Mouse (Mus musculus) midbrain, embryonic 11.5 days (tissue): ENCODE results near the gene C8a. TPM values are rescaled to one million over a fixed set of nuclear protein-coding genes. Genes with fewer than 3 reads are reported as not detected.
A peak's percentile ranks its signal among the peaks of the same experiment; 100 is the strongest.

Source experiments
- ATAC-seq: fragments of 200-750 bp; cut with Nextera tagmentation; 2 replicates; pipeline ENCODE4 v1.8.0; 2017; ENCODE audit warnings: moderate TSS enrichment, moderate library complexity; ENCODE audit not compliant: low FRiP score
- DNase-seq: peaks from one replicate; pipeline ENCODE4 v3.0.0; 2015; ENCODE audit warnings: low spot score; ENCODE audit errors: missing footprints
- H3K27ac ChIP-seq: fragments of 300-500 bp; sonication (generic); 2 replicates; pipeline ENCODE4 v1.5.1; 2014; ENCODE audit warnings: low read depth, low read length
- H3K27me3 ChIP-seq: fragments of 300-500 bp; sonication (generic); 2 replicates; pipeline ENCODE4 v1.6.1; 2014; ENCODE audit warnings: mild to moderate bottlenecking, low read length, moderate library complexity, mixed read lengths; ENCODE audit not compliant: control insufficient read depth, insufficient read depth
- H3K36me3 ChIP-seq: fragments of 300-500 bp; sonication (generic); 2 replicates; pipeline ENCODE4 v1.6.1; 2014; ENCODE audit warnings: mild to moderate bottlenecking, low read length, moderate library complexity, mixed read lengths; ENCODE audit not compliant: control insufficient read depth, insufficient read depth
- H3K4me1 ChIP-seq: fragments of 300-500 bp; sonication (generic); 2 replicates; pipeline ENCODE4 v1.6.1; 2014; ENCODE audit warnings: low read length; ENCODE audit not compliant: control insufficient read depth, insufficient read depth
- H3K4me2 ChIP-seq: fragments of 300-500 bp; sonication (generic); 2 replicates; pipeline ENCODE4 v1.6.1; 2014; ENCODE audit warnings: mild to moderate bottlenecking, moderate library complexity
- H3K4me3 ChIP-seq: fragments of 300-500 bp; sonication (generic); 2 replicates; pipeline ENCODE4 v1.5.1; 2014; ENCODE audit warnings: low read depth, low read length
- H3K9ac ChIP-seq: fragments of 300-500 bp; sonication (generic); 2 replicates; pipeline ENCODE4 v1.6.1; 2014; ENCODE audit warnings: low read length
- H3K9me3 ChIP-seq: fragments of 300-500 bp; sonication (generic); 2 replicates; pipeline ENCODE4 v1.6.1; 2016; ENCODE audit warnings: low read length; ENCODE audit not compliant: control insufficient read depth
- WGBS: fragments of 180-500 bp; shearing (Covaris S2); extraction: QIAGEN DNeasy Blood & Tissue Kit; methylation state at CpG from one replicate; pipeline ENCODE4 v1.1.7; 2014; 5-methylcytosine and 5-hydroxymethylcytosine counted together
- polyA plus RNA-seq: library from polyadenylated mRNA; unstranded; fragments of >200 nt; fragmentation: Nextera tagmentation; extraction: Ambion mirVana; gene quantifications from 2 replicates; pipeline ENCODE4 v1.2.1, GENCODE M21; 2014

The C8a gene
- polyA plus RNA-seq, 1 experiment from 2014 or later, result not detected

DNA sequence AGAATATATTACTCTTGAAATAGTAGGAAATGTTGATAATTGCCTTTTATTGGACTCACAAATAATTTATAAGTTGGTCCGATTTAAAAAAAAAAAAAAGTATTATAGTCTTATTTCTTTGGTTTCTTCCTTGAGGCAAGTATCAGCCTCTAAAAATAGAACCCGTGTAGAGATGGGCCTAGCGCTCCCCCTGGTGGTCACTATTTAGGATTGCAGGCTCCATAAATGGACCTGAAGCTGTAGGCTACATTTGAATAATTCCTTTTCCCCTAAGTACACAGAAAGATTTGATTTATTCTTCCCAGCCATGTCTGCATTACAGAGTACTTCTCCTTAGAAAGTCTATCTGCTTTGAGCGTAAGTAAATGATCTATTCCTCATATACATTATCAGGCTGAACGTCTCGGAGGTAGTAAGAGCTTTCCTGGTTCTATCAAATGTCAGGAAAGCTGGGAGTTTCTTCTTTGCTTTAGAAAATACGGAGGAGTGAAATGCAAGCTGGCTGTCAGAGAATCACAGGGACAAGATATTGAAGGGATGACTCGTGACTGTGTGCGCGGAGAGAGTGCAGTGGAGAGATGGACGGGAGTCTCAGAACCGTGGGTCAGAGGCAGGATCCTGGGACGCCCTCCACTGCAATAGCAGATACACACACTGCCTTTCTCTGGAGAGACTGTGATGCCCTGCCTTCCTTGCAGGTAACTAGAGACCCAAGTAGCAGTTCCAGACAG, 18.0 kb upstream of the C8a start:
- Histone ChIP-seq H3K27me3 (no peaks in the 10 kb centered on the region), H3K4me3 (no peak overlapping the region), H3K9me3 (no peaks in the 10 kb centered on the region), H3K27ac (no peak overlapping the region), H3K9ac (no peak overlapping the region), H3K4me2 (no peak overlapping the region), H3K36me3 (no peaks in the 10 kb centered on the region), H3K4me1 (0 out of 2 replicates have a peak, but pooled peaks cover 1% of the 10 kb centered on the region)
- 58% methylated on average over 13 of the region's 13 CpGs for WGBS
- peak; percentile 91 for DNase-seq
- 0 out of 2 replicates have a peak, but pooled peaks have one; percentile 24 for ATAC-seq

DNA sequence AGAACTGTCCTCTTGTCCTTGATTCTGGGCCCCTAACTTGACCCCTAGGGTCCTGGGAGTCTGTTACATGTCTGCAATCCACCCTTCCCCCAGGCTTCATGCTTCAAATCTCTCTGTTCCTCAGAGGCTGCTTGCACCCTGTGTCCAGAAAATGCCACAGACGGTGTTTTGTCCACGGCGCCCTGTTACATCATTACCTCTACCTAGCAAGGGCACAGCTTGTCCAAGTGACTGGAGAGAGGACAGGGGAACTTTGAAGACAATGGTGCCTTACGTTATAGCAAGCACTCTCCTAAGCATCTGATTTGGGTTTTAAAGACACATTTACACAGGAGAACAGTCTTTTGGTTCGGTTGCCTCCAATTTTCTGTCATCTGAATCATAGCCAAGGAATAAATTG, 17.4 kb upstream of the C8a start:
- Histone ChIP-seq H3K9ac (no peak overlapping the region), H3K4me1 (0 out of 2 replicates have a peak, but pooled peaks cover 3% of the 10 kb centered on the region), H3K9me3 (no peaks in the 10 kb centered on the region), H3K36me3 (no peaks in the 10 kb centered on the region), H3K4me3 (no peak overlapping the region), H3K4me2 (no peak overlapping the region), H3K27me3 (no peaks in the 10 kb centered on the region), H3K27ac (no peak overlapping the region)
- DNase-seq (no peak), ATAC-seq (no peak)
- 80% methylated on average over 5 of the region's 5 CpGs for WGBS

DNA sequence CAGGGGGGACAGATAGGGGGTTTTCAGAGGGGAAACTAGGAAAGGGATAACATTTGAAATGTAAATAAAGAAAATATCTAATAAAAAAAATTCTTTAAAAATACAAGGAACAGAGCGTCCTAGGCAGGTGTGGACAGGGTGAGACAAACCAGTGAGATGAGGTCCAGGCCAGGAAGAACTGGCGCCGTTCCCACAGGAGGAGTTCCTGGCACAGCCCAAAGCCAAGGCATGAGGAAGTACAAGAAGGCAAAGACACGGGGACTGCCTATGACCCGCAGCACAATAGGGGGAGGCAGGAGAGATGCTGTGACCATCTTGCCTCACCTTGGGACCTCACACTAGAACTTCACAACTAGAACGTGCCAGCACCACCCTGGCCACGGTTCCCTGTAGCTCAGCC, 15.5 kb upstream of the C8a start:
- Histone ChIP-seq H3K4me1 (0 out of 2 replicates have a peak, but pooled peaks cover 3% of the 10 kb centered on the region), H3K36me3 (no peaks in the 10 kb centered on the region), H3K9me3 (no peaks in the 10 kb centered on the region), H3K27ac (no peak overlapping the region), H3K4me2 (no peak overlapping the region), H3K4me3 (no peak overlapping the region), H3K9ac (no peak overlapping the region), H3K27me3 (no peaks in the 10 kb centered on the region)
- DNase-seq (no peak), ATAC-seq (no peak)
- WGBS, result 94% methylated on average over 7 of the region's 7 CpGs

DNA sequence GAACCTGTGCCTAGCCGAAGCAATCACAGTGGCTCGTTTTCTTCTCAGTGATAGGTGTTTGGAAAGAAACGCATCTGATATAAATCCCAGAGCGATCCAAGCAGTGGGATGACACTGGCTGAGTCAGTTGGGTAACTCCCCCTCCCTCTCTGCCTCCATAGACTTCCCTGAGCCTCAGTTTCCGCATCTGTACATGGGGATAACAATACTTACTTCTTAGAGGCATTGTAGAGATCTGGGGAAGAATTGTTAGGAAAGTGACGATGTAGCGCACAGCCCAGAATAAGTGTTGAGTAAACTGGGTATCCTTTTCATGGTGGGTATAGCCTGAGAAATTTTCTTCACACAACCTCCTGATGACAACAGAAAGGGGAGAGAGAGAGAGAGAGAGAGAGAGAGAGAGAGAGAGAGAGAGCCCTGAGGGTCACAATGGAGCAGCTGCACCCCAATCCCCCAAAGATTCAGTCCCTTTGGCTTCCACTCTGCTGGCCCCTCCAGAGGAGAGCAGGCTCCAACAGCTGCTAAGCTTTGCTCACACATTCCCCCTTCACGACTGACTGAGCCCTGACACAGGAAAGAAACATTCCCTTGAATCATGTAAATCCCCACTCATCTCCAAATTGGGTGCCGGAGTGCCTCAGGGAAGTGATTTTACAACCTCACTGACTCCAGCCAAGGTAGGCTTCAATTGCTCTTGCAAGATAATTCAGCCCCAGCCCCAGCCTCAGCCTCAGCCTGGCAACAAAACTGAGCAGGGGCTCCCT, 12.5 kb upstream of the C8a start:
- no peak for ATAC-seq
- Histone ChIP-seq H3K4me3 (no peak overlapping the region), H3K36me3 (no peaks in the 10 kb centered on the region), H3K27ac (no peak overlapping the region), H3K27me3 (no peaks in the 10 kb centered on the region), H3K4me1 (0 out of 2 replicates have a peak, but pooled peaks cover 3% of the 10 kb centered on the region), H3K9ac (no peak overlapping the region), H3K4me2 (no peak overlapping the region), H3K9me3 (no peaks in the 10 kb centered on the region)
- WGBS, result 79% methylated on average over 9 of the region's 9 CpGs
- DNase-seq, result no peak

DNA sequence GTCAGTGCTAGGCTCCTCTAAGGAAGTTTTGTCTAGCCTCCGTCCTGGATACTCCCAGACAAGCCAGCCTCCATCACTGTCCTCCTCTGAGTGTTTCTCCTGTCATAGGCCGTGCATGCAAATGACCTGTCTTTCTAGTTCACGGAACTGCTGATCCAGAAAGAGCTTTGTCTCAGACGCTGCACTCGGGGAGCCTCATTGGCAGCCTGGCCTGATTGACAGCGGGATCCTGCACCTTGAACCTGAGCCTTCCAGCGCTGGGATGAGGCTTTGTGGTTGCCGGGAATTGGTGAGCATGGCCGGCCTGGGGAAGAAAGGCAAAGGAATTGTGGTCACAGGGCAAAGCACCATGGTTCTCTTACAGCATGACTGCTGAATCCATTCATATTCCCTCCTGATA, 11.3 kb upstream of the C8a start:
- no peak overlapping the region for H3K27ac ChIP-seq

DNA sequence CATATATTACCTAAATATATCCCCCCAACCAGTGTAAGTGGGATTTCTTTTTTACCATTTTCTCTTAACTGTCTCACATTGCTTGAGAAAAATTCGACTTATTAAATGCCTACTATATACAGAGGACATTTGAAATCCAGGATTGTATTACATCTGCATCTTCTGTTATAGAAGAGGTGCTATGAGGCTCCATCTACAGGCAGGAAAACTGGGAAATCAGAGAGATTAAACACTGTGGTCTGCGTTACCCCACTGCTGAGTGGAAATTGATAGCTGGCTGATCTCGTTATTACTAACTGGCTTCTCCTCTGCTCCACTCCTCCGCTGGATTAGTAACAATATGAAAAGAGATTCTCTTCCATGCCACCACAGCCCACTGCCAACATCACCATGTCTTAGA, 366 bp downstream of the C8a start:
- Histone ChIP-seq H3K9me3 (no peaks in the 10 kb centered on the region), H3K4me3 (no peak overlapping the region), H3K27ac (no peak overlapping the region), H3K9ac (no peak overlapping the region), H3K27me3 (no peaks in the 10 kb centered on the region), H3K4me2 (no peak overlapping the region), H3K36me3 (no peaks in the 10 kb centered on the region), H3K4me1 (no peaks in the 10 kb centered on the region)
- DNase-seq (no peak), ATAC-seq (no peak)
- WGBS, result 81% methylated on average over 4 of the region's 4 CpGs

More for the DNA sequence above, 11.3 kb upstream of the C8a start:
- Histone ChIP-seq H3K4me2 (no peak overlapping the region), H3K9me3 (no peaks in the 10 kb centered on the region), H3K27me3 (no peaks in the 10 kb centered on the region), H3K4me3 (no peak overlapping the region), H3K9ac (no peak overlapping the region), H3K36me3 (no peaks in the 10 kb centered on the region), H3K4me1 (0 out of 2 replicates have a peak, but pooled peaks cover 3% of the 10 kb centered on the region)
- DNase-seq (no peak), ATAC-seq (peak; percentile 9; the same call in 1 of the 2 replicates)
- WGBS, result 48% methylated on average over 9 of the region's 9 CpGs

DNA sequence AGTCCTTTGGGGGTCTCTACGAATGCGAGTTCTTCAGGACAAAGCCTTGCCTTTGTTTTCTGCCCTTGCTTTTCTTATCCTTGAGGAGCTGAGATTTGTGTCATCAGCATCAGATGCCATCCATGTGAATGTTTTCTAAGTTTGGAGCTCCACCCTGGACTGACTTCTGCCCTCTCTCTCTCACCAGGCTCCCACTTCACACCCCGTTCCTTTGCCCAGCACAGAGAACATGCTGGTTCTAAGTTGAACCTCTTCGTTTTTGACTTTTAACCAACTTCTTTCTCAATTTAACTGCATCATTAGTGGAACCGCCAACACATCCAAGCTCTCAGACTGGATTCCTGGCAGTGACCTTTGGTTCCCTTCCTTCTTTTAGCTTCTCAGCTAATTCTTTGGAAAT, 6.0 kb downstream of the C8a start:
- Histone ChIP-seq H3K9ac (no peak overlapping the region), H3K36me3 (no peaks in the 10 kb centered on the region), H3K27ac (no peak overlapping the region), H3K4me2 (no peak overlapping the region), H3K4me3 (no peak overlapping the region), H3K9me3 (no peaks in the 10 kb centered on the region), H3K27me3 (no peaks in the 10 kb centered on the region), H3K4me1 (no peaks in the 10 kb centered on the region)
- no peak for DNase-seq
- WGBS, result 91% methylated on average over 5 of the region's 5 CpGs
- ATAC-seq, result no peak

DNA sequence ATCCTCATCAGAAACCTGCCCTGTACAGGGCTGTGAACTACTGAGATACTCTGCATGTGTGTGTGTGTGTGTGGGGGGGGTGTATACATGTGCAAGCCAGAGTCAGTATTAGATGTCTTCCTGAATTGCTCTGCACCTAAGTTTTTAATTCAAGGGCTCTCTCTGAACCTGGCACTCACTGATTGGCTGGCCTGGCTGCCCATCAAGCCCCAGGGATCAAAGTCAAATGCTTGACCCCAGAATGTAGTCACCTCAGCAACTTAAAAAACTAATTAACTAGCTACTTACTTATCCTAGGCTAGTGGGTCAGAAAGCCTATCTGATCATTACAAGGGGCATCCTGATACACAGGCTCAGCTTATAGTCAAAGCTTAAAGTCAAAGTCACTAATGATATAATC, 6.6 kb downstream of the C8a start:
- no peaks in the 10 kb centered on the region for H3K27me3 ChIP-seq
- no peak overlapping the region for H3K4me2 ChIP-seq

DNA sequence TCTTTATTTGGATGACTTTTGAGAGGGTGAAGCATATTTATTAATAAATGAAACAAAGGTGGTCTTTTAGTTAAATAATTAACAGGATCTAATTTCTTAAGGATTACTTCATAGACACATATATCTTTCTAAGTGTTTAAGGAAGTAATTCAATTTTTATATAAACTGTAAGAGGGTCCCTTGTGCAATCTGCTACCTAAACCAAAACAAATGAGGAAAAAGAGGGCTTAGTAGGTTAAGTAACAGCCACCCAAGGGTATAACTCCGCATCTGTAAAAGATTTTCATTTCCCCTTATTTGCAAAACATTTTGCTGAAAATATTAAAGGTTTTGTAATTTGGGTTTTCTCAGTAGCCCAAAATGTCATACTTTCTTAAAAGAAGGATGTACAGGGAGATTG, 11.8 kb downstream of the C8a start:
- H3K36me3 ChIP-seq, result no peaks in the 10 kb centered on the region
- H3K4me2 ChIP-seq, result no peak overlapping the region
- ATAC-seq (no peak), DNase-seq (no peak)
- no peak overlapping the region for H3K27ac ChIP-seq
- H3K27me3 ChIP-seq, result no peaks in the 10 kb centered on the region
- no peak overlapping the region for H3K4me3 ChIP-seq
- H3K4me1 ChIP-seq, result no peaks in the 10 kb centered on the region
- H3K9me3 ChIP-seq, result no peaks in the 10 kb centered on the region
- no peak overlapping the region for H3K9ac ChIP-seq
- 90% methylated on average over 1 of the region's 1 CpGs for WGBS

More for the DNA sequence above, 6.6 kb downstream of the C8a start:
- H3K27ac ChIP-seq, result no peak overlapping the region
- no peak for DNase-seq
- H3K9me3 ChIP-seq, result no peaks in the 10 kb centered on the region
- ATAC-seq, result no peak
- no peaks in the 10 kb centered on the region for H3K4me1 ChIP-seq
- no peak overlapping the region for H3K4me3 ChIP-seq
- no peak overlapping the region for H3K9ac ChIP-seq
- H3K36me3 ChIP-seq, result no peaks in the 10 kb centered on the region
